Mouse (Mus musculus): ENCODE results near the gene Gpr35. TPM values are rescaled to one million over a fixed set of nuclear protein-coding genes. Genes with fewer than 3 reads are reported as not detected.
"Not testable (repeated sequence)": the region's sequence is repeated elsewhere in the genome, so short reads cannot be mapped to it uniquely, and the experiment has no call there.

The Gpr35 gene
- total and polyA plus RNA-seq, 3 experiments: 0.21 to 1.7 (median 0.44) TPM

DNA sequence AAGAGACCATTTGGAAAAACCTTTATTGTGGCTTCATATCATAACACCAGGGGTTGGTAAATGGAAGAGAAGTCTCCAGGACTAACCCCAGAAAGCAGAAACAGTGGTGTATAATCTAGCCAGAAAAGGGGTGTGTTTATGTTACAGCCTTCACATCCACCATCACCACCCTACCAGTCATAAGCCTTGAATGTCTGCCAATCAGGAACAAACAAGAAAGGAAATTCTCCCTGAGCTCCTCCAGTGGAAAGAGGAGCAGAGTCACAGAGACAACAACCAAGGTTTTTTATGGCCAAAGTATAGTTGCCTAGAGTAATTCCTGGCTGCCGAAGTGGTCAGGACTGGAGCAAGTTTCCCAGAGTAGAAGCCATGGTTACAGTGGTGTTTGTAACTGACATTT is 8.3 kb downstream of the Gpr35 start:
- no peak for DNase-seq (ENCODE audit: extremely low read depth)
- H3K4me3 ChIP-seq (replicated peaks in 1 of 3; ENCODE audit: low read depth in 2 of 3, low read length in 2 of 3, poor library complexity in 1 of 3): no peak overlapping the region
- no peaks in the 10 kb centered on the region for H3K36me3 ChIP-seq (replicated peaks in 1 of 2; ENCODE audit: control insufficient read depth in 1 of 2, insufficient read depth in 1 of 2, low read length in 1 of 2)
- TF ChIP-seq TBP (conservative IDR thresholded peaks at IDR 0.05; ENCODE audit: low read depth, low read length) (no peak), RAD21 (IDR thresholded peaks at IDR 0.05; ENCODE audit: low read depth, low read length) (no peak), ZKSCAN1 (IDR thresholded peaks at IDR 0.05; ENCODE audit: borderline replicate concordance, low read depth, low read length) (no peak), PAX5 (IDR thresholded peaks at IDR 0.05; ENCODE audit: low read length) (no peak), BHLHE40 (IDR thresholded peaks at IDR 0.05; ENCODE audit: low read depth, low read length) (no peak), GABPA (IDR thresholded peaks at IDR 0.05; ENCODE audit: insufficient replicate concordance, low read depth, low read length) (no peak), POLR2AphosphoS2 (IDR thresholded peaks at IDR 0.05; ENCODE audit: low read depth, low read length) (no peak), UBTF (IDR thresholded peaks at IDR 0.05; ENCODE audit: low read depth, low read length) (no peak), MAX (IDR thresholded peaks at IDR 0.05; ENCODE audit: low read length) (no peak), ETS1 (conservative IDR thresholded peaks at IDR 0.05; ENCODE audit: low read depth, low read length) (no peak)
- dilution Hi-C loops (cut with MboI; ENCODE audit: extremely low pct_ligation_motif_present, extremely low pct_unique_long_range_greater_than_20kb, low sequenced_read_pairs) (no loop called here), in situ Hi-C loops (cut with MboI; ENCODE audit: low pct_ligation_motif_present, low pct_unique_long_range_greater_than_20kb, low sequenced_read_pairs) (loop anchor here (5.0 kb wide), 1 partner anchor 53 kb away; no protein-coding TSS in a partner anchor)
- H3K9me3 ChIP-seq (replicated peaks; ENCODE audit: low read length): no peaks in the 10 kb centered on the region
- H3K9ac ChIP-seq (ENCODE audit: insufficient read depth, low read depth): no peak overlapping the region
- peaks cover 5 to 16% of the 10 kb centered on the region in 2 experiments for H3K4me1 ChIP-seq (ENCODE audit: control insufficient read depth in 1 of 2, insufficient read depth in 2 of 2)
- H3K79me2 ChIP-seq (replicated peaks; ENCODE audit: control insufficient read depth, extremely low read depth, insufficient read depth, poor library complexity, severe bottlenecking): no peaks in the 10 kb centered on the region
- no peak overlapping the region for H3K27ac ChIP-seq (ENCODE audit: insufficient read depth, low read depth)
- no peak overlapping the region for H3K4me2 ChIP-seq (ENCODE audit: insufficient read depth, low read depth, poor library complexity, severe bottlenecking)
- no peaks in the 10 kb centered on the region for H3K27me3 ChIP-seq (replicated peaks)

DNA sequence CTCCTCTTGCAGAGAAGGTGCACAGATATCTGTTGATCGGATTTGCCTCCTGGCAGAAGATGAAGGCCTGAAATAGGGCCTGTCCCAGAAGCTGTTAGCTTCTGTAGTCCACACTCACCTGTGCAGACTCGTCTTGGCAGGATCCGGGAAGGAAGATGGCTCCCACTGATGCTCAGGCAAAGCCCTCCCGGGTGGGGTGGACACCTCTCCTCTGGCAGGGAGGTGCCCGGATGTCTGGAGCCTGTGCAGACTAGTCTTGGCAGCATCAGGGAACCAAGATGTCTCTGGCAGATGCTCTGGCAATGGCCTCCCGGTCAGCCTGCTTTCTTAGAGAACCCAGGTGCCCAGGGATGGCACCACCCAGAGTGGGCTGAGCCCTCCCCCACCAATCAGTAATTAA is 20.1 kb downstream of the Gpr35 start:
- H3K27me3 ChIP-seq (replicated peaks); H3K9ac ChIP-seq (ENCODE audit: insufficient read depth, low read depth); H3K36me3 ChIP-seq (replicated peaks in 1 of 2; ENCODE audit: control insufficient read depth in 1 of 2, insufficient read depth in 1 of 2, low read length in 1 of 2); H3K27ac ChIP-seq (ENCODE audit: insufficient read depth, low read depth); H3K4me3 ChIP-seq (replicated peaks in 1 of 3; ENCODE audit: low read depth in 2 of 3, low read length in 2 of 3, poor library complexity in 1 of 3); H3K79me2 ChIP-seq (replicated peaks; ENCODE audit: control insufficient read depth, extremely low read depth, insufficient read depth, poor library complexity, severe bottlenecking); dilution Hi-C loops (cut with MboI; ENCODE audit: extremely low pct_ligation_motif_present, extremely low pct_unique_long_range_greater_than_20kb, low sequenced_read_pairs); H3K9me3 ChIP-seq (replicated peaks; ENCODE audit: low read length); in situ Hi-C loops (cut with MboI; ENCODE audit: low pct_ligation_motif_present, low pct_unique_long_range_greater_than_20kb, low sequenced_read_pairs); H3K4me2 ChIP-seq (ENCODE audit: insufficient read depth, low read depth, poor library complexity, severe bottlenecking); DNase-seq (ENCODE audit: extremely low read depth): not testable (repeated sequence)
- peaks cover 14 to 38% of the 10 kb centered on the region in 2 experiments for H3K4me1 ChIP-seq (ENCODE audit: control insufficient read depth in 1 of 2, insufficient read depth in 2 of 2)

DNA sequence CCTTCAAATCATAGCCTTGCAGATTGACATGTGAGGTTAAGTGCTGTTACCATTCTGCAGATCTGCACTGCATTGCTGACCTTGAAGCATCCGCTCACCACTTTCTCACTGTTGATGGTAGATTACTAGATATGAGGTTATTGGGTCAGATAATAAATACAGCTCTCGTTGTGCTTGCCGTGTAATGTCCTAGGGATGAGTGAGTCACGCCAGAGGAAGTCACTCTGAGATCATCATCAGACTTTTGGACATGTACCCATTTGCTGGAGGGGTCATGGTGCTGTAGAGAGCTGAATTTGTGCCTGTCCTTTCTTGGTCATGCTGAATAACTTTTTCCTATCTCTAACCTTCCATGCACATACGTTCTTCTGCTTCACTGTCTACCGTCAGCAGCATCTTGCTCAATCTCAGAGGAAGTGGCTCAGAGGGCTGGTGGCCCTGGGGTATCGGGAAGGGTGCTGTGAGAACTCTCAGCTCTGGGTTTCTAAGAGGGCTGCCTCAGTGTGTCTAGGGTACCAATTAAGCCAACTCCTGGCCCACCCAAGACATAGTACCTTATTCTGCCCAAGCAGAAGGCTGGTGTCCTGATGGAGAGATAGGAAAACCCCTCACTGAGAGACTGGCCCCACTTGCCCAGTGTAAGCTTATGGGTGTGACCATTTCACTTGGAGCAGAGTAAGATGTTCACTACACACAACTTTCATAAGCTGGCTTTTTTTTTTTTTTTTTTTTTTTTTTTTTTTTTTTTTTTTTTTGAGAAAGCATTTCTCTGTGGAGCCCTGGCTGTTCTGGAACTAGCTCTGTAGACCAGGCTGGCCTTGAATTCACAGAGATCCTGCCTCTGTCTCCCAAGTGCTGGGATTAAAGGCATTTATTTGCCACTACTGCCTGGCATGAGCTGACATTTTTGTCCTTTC is 21.5 kb downstream of the Gpr35 start:
- dilution Hi-C loops (cut with MboI; ENCODE audit: extremely low pct_ligation_motif_present, extremely low pct_unique_long_range_greater_than_20kb, low sequenced_read_pairs) (no loop called here), in situ Hi-C loops (cut with MboI; ENCODE audit: low pct_ligation_motif_present, low pct_unique_long_range_greater_than_20kb, low sequenced_read_pairs) (no loop called here)
- Histone ChIP-seq H3K79me2 (replicated peaks; ENCODE audit: control insufficient read depth, extremely low read depth, insufficient read depth, poor library complexity, severe bottlenecking) (no peaks in the 10 kb centered on the region), H3K4me3 (replicated peaks in 1 of 3; ENCODE audit: low read depth in 2 of 3, low read length in 2 of 3, poor library complexity in 1 of 3) (no peak overlapping the region), H3K36me3 (replicated peaks in 1 of 2; ENCODE audit: control insufficient read depth in 1 of 2, insufficient read depth in 1 of 2, low read length in 1 of 2) (no peaks in the 10 kb centered on the region), H3K27me3 (replicated peaks) (no peaks in the 10 kb centered on the region), H3K27ac (ENCODE audit: insufficient read depth, low read depth) (no peak overlapping the region), H3K9ac (ENCODE audit: insufficient read depth, low read depth) (no peak overlapping the region), H3K4me1 (ENCODE audit: control insufficient read depth in 1 of 2, insufficient read depth in 2 of 2) (peaks cover 26 to 52% of the 10 kb centered on the region in 2 experiments), H3K9me3 (replicated peaks; ENCODE audit: low read length) (no peaks in the 10 kb centered on the region), H3K4me2 (ENCODE audit: insufficient read depth, low read depth, poor library complexity, severe bottlenecking) (no peak overlapping the region)
- TF ChIP-seq MAX (IDR thresholded peaks at IDR 0.05; ENCODE audit: low read length) (no peak), ELF1 (IDR thresholded peaks at IDR 0.05; ENCODE audit: low read depth, low read length) (no peak), ZNF384 (IDR thresholded peaks at IDR 0.05; ENCODE audit: low read depth, low read length) (peak; percentile 87), E2F4 (IDR thresholded peaks at IDR 0.05; ENCODE audit: insufficient replicate concordance, low read depth, low read length) (no peak), EP300 (IDR thresholded peaks at IDR 0.05; ENCODE audit: low read length) (peak; percentile 45), ZMIZ1 (IDR thresholded peaks at IDR 0.05; ENCODE audit: low read depth, low read length) (no peak)
- no peak for DNase-seq (ENCODE audit: extremely low read depth)

Data from CH12.LX (cell line).